Mouse (Mus musculus): ENCODE data around the gene Dhx58. TPM values are rescaled to one million over a fixed set of nuclear protein-coding genes. Genes with fewer than 3 reads are reported as not detected.
A peak's percentile ranks its signal among the peaks of the same experiment; 100 is the strongest.

Dhx58 gene
- polyA plus RNA-seq, 1 experiment from 2014 or later: 2.6 TPM

- H3K4me1 ChIP-seq (ENCODE audit: control insufficient read depth, insufficient read depth, low read length): peaks cover 14% of the 10 kb centered on the region
- no peak overlapping the region for H3K4me2 ChIP-seq (ENCODE audit: low read depth, low read length)
- H3K36me3 ChIP-seq (ENCODE audit: control insufficient read depth, insufficient read depth): no peaks in the 10 kb centered on the region
- no peaks in the 10 kb centered on the region for H3K9me3 ChIP-seq (replicated peaks; ENCODE audit: control insufficient read depth, low read length)
- no peak overlapping the region for H3K4me3 ChIP-seq (ENCODE audit: low read length)
- no peak overlapping the region for H3K9ac ChIP-seq (ENCODE audit: low read length)
- 79% methylated on average over 6 of the region's 6 CpGs for WGBS
- no peak overlapping the region for H3K27ac ChIP-seq (ENCODE audit: low read length)
- no peak for ATAC-seq (replicated peaks; ENCODE audit: extremely low read depth, insufficient read depth, low FRiP score)
- no peaks in the 10 kb centered on the region for H3K27me3 ChIP-seq (ENCODE audit: control insufficient read depth, insufficient read depth, low read length)
These were observed 24.5 kb upstream of the Dhx58 start for GRCm38 (mm10) chr11:100728601-100729000.

- H3K36me3 ChIP-seq (ENCODE audit: control insufficient read depth, insufficient read depth): no peaks in the 10 kb centered on the region
- H3K9me3 ChIP-seq (replicated peaks; ENCODE audit: control insufficient read depth, low read length): no peaks in the 10 kb centered on the region
- peaks cover 27% of the 10 kb centered on the region for H3K4me1 ChIP-seq (ENCODE audit: control insufficient read depth, insufficient read depth, low read length)
- no peaks in the 10 kb centered on the region for H3K27me3 ChIP-seq (ENCODE audit: control insufficient read depth, insufficient read depth, low read length)
- H3K4me2 ChIP-seq (ENCODE audit: low read depth, low read length): no peak overlapping the region
- no peak overlapping the region for H3K27ac ChIP-seq (ENCODE audit: low read length)
- no peak for ATAC-seq (replicated peaks; ENCODE audit: extremely low read depth, insufficient read depth, low FRiP score)
- H3K9ac ChIP-seq (ENCODE audit: low read length): no peak overlapping the region
- no peak overlapping the region for H3K4me3 ChIP-seq (ENCODE audit: low read length)
- WGBS: 92% methylated on average over 3 of the region's 3 CpGs
These were observed 23.1 kb upstream of the Dhx58 start for GRCm38 (mm10) chr11:100727201-100727600.

GRCm38 (mm10) chr11:100724919-100725512, 20.9 kb upstream of the Dhx58 start:
- H3K4me3 ChIP-seq (ENCODE audit: low read length): no peak overlapping the region
- peaks cover 49% of the 10 kb centered on the region for H3K4me1 ChIP-seq (ENCODE audit: control insufficient read depth, insufficient read depth, low read length)
- no peak overlapping the region for H3K4me2 ChIP-seq (ENCODE audit: low read depth, low read length)
- H3K9me3 ChIP-seq (replicated peaks; ENCODE audit: control insufficient read depth, low read length): no peaks in the 10 kb centered on the region
- peak overlapping the region; percentile 67 for H3K27ac ChIP-seq (ENCODE audit: low read length)
- peak; percentile 43; the same call in 1 of the 2 replicates for ATAC-seq (replicated peaks; ENCODE audit: extremely low read depth, insufficient read depth, low FRiP score)
- no peaks in the 10 kb centered on the region for H3K27me3 ChIP-seq (ENCODE audit: control insufficient read depth, insufficient read depth, low read length)
- 32% methylated on average over 5 of the region's 5 CpGs for WGBS
- H3K9ac ChIP-seq (ENCODE audit: low read length): no peak overlapping the region
- H3K36me3 ChIP-seq (ENCODE audit: control insufficient read depth, insufficient read depth): no peaks in the 10 kb centered on the region

GRCm38 (mm10) chr11:100722493-100723028, 18.5 kb upstream of the Dhx58 start:
- Histone ChIP-seq H3K4me1 (ENCODE audit: control insufficient read depth, insufficient read depth, low read length) (peaks cover 56% of the 10 kb centered on the region), H3K4me2 (ENCODE audit: low read depth, low read length) (no peak overlapping the region; the same call in 1 of the 2 replicates), H3K27me3 (ENCODE audit: control insufficient read depth, insufficient read depth, low read length) (no peaks in the 10 kb centered on the region), H3K27ac (ENCODE audit: low read length) (peak overlapping the region; percentile 85), H3K36me3 (ENCODE audit: control insufficient read depth, insufficient read depth) (peaks cover 11% of the 10 kb centered on the region; the same call in 1 of the 2 replicates), H3K9me3 (replicated peaks; ENCODE audit: control insufficient read depth, low read length) (no peaks in the 10 kb centered on the region), H3K9ac (ENCODE audit: low read length) (no peak overlapping the region; the same call in 1 of the 2 replicates), H3K4me3 (ENCODE audit: low read length) (no peak overlapping the region)
- no peak for ATAC-seq (replicated peaks; ENCODE audit: extremely low read depth, insufficient read depth, low FRiP score)
- WGBS: 45% methylated on average over 2 of the region's 2 CpGs

- no peaks in the 10 kb centered on the region for H3K9me3 ChIP-seq (replicated peaks; ENCODE audit: control insufficient read depth, low read length)
- no peaks in the 10 kb centered on the region for H3K27me3 ChIP-seq (ENCODE audit: control insufficient read depth, insufficient read depth, low read length)
- H3K4me1 ChIP-seq (ENCODE audit: control insufficient read depth, insufficient read depth, low read length): peaks cover 56% of the 10 kb centered on the region
- no peak overlapping the region for H3K4me3 ChIP-seq (ENCODE audit: low read length)
- WGBS: 29% methylated on average over 8 of the region's 8 CpGs
- H3K36me3 ChIP-seq (ENCODE audit: control insufficient read depth, insufficient read depth): peaks cover 13% of the 10 kb centered on the region; the same call in 1 of the 2 replicates
- peak; percentile 29; the same call in 1 of the 2 replicates for ATAC-seq (replicated peaks; ENCODE audit: extremely low read depth, insufficient read depth, low FRiP score)
- no peak overlapping the region; the same call in 1 of the 2 replicates for H3K9ac ChIP-seq (ENCODE audit: low read length)
- peak overlapping the region; percentile 1 for H3K4me2 ChIP-seq (ENCODE audit: low read depth, low read length)
- H3K27ac ChIP-seq (ENCODE audit: low read length): peak overlapping the region; percentile 85
These were observed 17.9 kb upstream of the Dhx58 start for GRCm38 (mm10) chr11:100721776-100722492.

- no peak overlapping the region for H3K4me3 ChIP-seq (ENCODE audit: low read length)
- H3K36me3 ChIP-seq (ENCODE audit: control insufficient read depth, insufficient read depth): peaks cover 13% of the 10 kb centered on the region; the same call in 1 of the 2 replicates
- no peaks in the 10 kb centered on the region for H3K9me3 ChIP-seq (replicated peaks; ENCODE audit: control insufficient read depth, low read length)
- peaks cover 56% of the 10 kb centered on the region for H3K4me1 ChIP-seq (ENCODE audit: control insufficient read depth, insufficient read depth, low read length)
- H3K27ac ChIP-seq (ENCODE audit: low read length): peak overlapping the region; percentile 85
- no peak for ATAC-seq (replicated peaks; ENCODE audit: extremely low read depth, insufficient read depth, low FRiP score)
- H3K9ac ChIP-seq (ENCODE audit: low read length): peak overlapping the region; percentile 27; the same call in 1 of the 2 replicates
- H3K4me2 ChIP-seq (ENCODE audit: low read depth, low read length): peak overlapping the region; percentile 23
- H3K27me3 ChIP-seq (ENCODE audit: control insufficient read depth, insufficient read depth, low read length): no peaks in the 10 kb centered on the region
- 37% methylated on average over 4 of the region's 4 CpGs for WGBS
These were observed 17.2 kb upstream of the Dhx58 start for GRCm38 (mm10) chr11:100721254-100721653.

GRCm38 (mm10) chr11:100720345-100720744, 16.3 kb upstream of the Dhx58 start:
- H3K4me2 ChIP-seq (ENCODE audit: low read depth, low read length): peak overlapping the region; percentile 23; the same call in 1 of the 2 replicates
- 35% methylated on average over 5 of the region's 5 CpGs for WGBS
- peaks cover 22% of the 10 kb centered on the region for H3K36me3 ChIP-seq (ENCODE audit: control insufficient read depth, insufficient read depth)
- H3K27me3 ChIP-seq (ENCODE audit: control insufficient read depth, insufficient read depth, low read length): no peaks in the 10 kb centered on the region
- no peaks in the 10 kb centered on the region for H3K9me3 ChIP-seq (replicated peaks; ENCODE audit: control insufficient read depth, low read length)
- H3K4me3 ChIP-seq (ENCODE audit: low read length): no peak overlapping the region
- peak overlapping the region; percentile 27 for H3K9ac ChIP-seq (ENCODE audit: low read length)
- H3K27ac ChIP-seq (ENCODE audit: low read length): peak overlapping the region; percentile 85
- peak; percentile 28; the same call in 1 of the 2 replicates for ATAC-seq (replicated peaks; ENCODE audit: extremely low read depth, insufficient read depth, low FRiP score)
- H3K4me1 ChIP-seq (ENCODE audit: control insufficient read depth, insufficient read depth, low read length): peaks cover 53% of the 10 kb centered on the region

- ATAC-seq (replicated peaks; ENCODE audit: extremely low read depth, insufficient read depth, low FRiP score): no peak
- Histone ChIP-seq H3K4me3 (ENCODE audit: low read length) (no peak overlapping the region), H3K9ac (ENCODE audit: low read length) (no peak overlapping the region), H3K36me3 (ENCODE audit: control insufficient read depth, insufficient read depth) (peaks cover 22% of the 10 kb centered on the region), H3K4me1 (ENCODE audit: control insufficient read depth, insufficient read depth, low read length) (peaks cover 48% of the 10 kb centered on the region), H3K27me3 (ENCODE audit: control insufficient read depth, insufficient read depth, low read length) (no peaks in the 10 kb centered on the region), H3K9me3 (replicated peaks; ENCODE audit: control insufficient read depth, low read length) (no peaks in the 10 kb centered on the region), H3K27ac (ENCODE audit: low read length) (peak overlapping the region; percentile 7; the same call in 1 of the 2 replicates), H3K4me2 (ENCODE audit: low read depth, low read length) (no peak overlapping the region)
- WGBS: 75% methylated on average over 11 of the region's 11 CpGs
These were observed 15.8 kb upstream of the Dhx58 start for GRCm38 (mm10) chr11:100719893-100720292.

- no peak for ATAC-seq (replicated peaks; ENCODE audit: extremely low read depth, insufficient read depth, low FRiP score)
- Histone ChIP-seq H3K36me3 (ENCODE audit: control insufficient read depth, insufficient read depth) (peaks cover 22% of the 10 kb centered on the region), H3K4me3 (ENCODE audit: low read length) (no peak overlapping the region), H3K27me3 (ENCODE audit: control insufficient read depth, insufficient read depth, low read length) (no peaks in the 10 kb centered on the region), H3K4me1 (ENCODE audit: control insufficient read depth, insufficient read depth, low read length) (peaks cover 45% of the 10 kb centered on the region), H3K27ac (ENCODE audit: low read length) (no peak overlapping the region), H3K4me2 (ENCODE audit: low read depth, low read length) (no peak overlapping the region), H3K9ac (ENCODE audit: low read length) (no peak overlapping the region), H3K9me3 (replicated peaks; ENCODE audit: control insufficient read depth, low read length) (no peaks in the 10 kb centered on the region)
- WGBS: 61% methylated on average over 3 of the region's 3 CpGs
These were observed 15.2 kb upstream of the Dhx58 start for GRCm38 (mm10) chr11:100719312-100719711.
